Mouse (Mus musculus) spleen, adult 2 months (tissue): ENCODE results near the gene Sgk1.

Source experiments
- CTCF ChIP-seq: fragments of 200-500 bp; IDR thresholded peaks from 2 replicates; pipeline ENCODE4 v1.5.1; 2011; ENCODE audit warnings: mild to moderate bottlenecking, inconsistent platforms; ENCODE audit not compliant: insufficient read depth, insufficient read length, insufficient replicate concordance; ENCODE audit errors: extremely low read depth
- POLR2A ChIP-seq: fragments of 200-500 bp; IDR thresholded peaks from 2 replicates; pipeline ENCODE4 v1.6.1; 2011; ENCODE audit warnings: low read depth, low read length, inconsistent platforms

DNA sequence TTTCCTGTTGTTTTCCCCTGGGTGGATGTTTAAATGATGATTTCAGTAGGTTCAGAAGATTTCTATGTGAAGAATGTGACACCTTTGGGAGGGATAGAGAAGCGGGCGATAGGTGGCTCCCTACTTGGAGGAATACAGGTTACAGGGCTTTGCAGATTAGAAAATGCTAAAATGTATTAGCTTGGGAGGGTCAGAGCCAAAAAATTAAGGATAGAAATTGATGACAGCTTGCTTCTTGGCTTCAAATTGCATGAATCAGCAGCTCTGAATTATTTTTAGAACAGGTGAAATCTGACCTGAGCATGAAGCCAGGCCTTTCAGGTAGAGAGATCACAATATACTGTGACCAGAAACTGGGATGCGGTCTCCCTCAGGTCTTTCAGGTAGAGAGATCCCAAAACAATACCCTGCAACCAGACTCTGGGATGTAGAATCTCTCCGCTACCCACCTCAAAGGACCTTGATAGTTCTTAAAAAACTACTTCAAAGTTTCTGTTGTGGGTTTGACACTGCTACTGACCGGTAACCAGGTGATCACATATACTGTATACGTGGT, 61.2 kb downstream of the Sgk1 start:
- TF ChIP-seq CTCF = no peak
- no peak for TF ChIP-seq POLR2A
